Mouse (Mus musculus) embryo, embryonic 11 days (tissue): ENCODE data around the gene Vinac1.
A peak's percentile ranks its signal among the peaks of the same experiment; 100 is the strongest.

Experiments
- DNase-seq: peaks from one replicate; pipeline ENCODE4 v3.0.0-alpha.2; 2015

The Vinac1 gene

DNA sequence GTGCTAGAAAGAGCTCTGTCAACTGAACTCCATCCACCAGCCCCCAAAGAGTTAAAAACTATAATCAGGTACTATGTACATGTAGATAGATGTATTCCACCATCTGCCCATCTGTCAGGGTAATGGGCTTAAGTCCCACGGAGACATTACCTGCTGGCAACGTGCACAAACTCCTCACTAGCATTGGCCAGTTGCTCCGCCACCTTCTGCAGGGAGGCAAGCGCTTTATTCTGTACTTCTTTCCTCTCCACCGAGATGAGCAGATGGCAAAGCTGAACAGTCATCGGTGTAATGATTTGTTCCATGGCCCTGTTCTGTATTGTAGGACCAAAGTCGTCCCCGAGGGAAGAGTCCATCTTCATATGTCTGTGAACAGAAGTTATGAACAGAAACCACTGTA lies at the start of gene Vinac1:
TSS of gene Vinac1 (minus strand) at position 362 of the 400 bp plus-strand sequence.
- DNase-seq: no peak

DNA sequence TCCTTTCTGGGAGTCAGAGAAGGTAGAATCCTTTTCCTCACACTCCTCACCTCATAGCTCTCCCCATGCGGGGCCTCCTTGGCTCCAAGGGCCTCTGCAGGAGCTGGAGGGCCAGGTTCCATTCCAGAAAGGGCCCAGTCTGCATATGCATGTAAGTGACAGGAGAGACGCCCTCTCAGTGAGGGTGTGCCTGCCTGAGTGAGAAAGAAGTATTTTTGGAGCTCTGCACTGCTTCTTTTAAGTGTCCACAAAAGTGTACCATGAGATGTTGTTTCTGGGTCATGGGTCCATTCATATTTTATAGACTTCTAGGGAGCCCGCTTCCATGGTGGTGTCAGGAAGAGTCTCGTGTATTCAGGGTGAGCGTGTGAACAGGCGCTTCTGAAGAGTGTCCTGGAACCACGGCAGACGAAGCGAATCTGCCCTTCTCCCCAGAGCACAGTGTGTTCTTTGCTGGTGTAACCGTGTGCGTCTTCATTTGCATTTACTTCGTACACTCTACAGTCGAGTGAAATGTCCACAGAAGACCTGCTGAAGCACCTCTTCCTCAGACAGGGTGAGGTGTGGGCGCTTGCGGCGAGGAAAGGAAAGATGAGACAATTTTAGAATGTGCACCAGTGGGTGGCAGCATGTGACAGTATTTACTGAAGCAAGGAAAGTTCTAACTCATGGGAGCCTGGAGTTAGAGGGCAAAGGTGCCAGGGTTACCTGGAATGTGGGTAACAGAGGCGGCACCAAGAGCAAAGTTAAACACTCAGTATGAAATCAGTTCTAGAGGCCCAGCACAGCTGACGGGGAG lies 46.2 kb upstream of the Vinac1 start:
- no peak for DNase-seq

DNA sequence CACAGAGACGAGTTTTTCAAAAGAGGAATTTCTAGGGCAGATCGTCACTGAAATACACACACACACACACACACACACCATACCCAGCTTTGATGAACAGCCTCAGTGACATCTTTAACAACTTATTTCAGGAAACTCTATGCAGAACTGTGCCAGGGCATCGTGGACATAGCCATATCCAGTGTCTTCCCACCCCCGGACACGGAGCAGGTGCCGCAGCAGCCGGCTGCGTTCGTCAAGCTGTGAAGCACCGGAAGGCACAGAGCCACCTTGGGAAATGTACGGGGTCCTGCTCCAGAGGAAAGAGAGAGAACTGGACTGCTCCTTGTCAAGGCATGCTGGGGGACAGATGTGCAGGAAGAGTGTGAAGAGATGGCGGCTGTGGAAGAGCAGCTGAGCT lies 44.8 kb upstream of the Vinac1 start:
- DNase-seq: no peak

DNA sequence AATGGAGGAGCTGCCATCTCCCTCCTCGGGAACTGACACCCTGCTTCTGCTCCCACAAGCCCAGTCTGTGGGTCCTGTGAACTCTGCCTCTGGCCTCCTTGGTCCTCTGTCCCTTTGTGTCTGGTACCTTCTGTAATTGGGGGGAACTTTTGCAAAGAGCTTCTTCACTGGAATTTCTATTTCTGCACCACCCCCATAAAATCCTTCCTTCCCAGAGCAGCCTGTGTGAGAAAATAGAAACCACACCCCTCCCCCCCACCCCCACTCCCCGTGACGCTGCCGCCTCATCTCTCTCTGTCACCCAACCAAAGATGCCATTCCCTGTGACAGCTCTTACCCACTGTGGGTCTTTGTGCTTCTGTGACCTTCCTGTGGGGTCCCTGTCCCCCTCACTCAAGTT lies 42.4 kb upstream of the Vinac1 start:
- no peak for DNase-seq

- DNase-seq: no peak
Measured at GRCm38 (mm10) chr2:129087520-129087919, 39.5 kb upstream of the Vinac1 start.

DNA sequence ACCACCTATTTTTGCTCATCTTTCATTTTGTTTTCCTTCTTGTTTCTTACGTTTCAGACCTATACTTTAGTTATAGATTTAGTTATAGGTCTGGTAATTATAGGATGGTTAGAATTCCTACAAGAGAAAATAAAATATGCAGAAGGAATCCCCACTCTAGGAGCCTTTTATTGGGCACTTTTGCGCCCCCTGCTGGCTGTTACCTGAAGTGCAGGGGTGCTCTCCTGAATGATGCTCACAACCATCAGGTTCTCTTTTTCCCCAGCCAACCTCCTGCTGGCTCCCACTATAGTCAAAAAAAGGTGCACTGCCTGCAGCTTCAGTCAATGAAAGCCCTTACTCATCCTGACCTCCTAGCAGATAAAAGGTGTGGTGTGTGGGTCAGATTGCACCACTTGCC lies 37.0 kb upstream of the Vinac1 start:
- peak; percentile 59 for DNase-seq

GRCm38 (mm10) chr2:129083514-129083913 lies 35.5 kb upstream of the Vinac1 start:
- DNase-seq: no peak

DNA sequence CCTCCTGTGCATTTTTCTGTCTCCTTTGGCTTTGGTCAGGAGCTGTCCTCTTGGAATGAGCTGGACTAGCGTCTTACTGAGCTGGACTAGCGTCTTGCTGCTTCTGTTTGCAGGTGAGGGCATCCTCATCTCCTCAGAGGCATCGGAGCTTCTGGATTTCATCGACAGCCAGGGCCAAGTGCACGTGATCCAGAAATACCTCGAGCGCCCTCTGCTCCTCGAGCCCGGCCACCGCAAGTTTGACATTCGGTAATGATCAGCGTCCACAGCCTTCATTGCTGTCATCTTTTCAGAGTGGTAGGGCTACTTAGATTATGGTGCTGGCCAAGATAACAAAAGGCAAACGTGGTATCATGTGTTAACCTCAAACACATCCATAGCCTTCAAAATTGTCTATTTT lies 33.1 kb upstream of the Vinac1 start:
- DNase-seq: peak; percentile 17

DNA sequence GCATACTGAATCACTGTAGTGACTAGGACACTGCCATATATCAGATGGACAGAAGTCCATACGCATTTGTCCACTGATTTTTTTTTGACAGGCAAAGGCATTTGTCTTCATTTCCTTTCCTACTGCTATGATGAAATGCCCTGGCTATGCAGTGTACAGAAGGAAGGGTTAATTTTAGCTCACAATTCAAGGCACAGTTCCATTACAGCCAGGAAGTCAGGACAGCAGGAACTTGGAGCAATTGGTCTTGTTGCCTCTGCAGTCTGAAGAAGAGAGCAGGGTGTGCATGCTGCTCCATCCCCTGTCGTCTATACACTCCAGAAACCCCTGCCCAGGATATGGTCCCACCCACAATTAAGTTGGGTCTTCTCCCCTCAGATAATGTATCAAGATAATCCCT lies 31.2 kb upstream of the Vinac1 start:
- no peak for DNase-seq

DNA sequence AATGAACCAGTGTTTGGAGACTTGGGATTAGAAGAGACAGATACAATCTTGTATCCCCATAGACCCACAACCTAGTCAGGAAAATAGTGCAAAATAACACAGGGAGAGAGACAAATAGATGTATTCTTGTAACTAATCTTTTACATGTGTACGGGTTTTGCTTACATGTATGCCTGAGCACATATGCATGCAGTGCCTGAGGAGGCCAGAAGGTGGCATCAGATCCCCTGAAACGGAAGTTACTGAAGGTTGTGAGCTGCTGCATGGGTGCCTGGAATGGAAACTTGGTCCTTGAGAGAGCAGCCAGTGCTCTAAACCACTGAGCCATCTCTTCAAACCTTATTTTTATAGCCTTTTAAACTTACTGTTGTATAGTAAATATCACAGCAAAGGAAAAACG lies 30.3 kb upstream of the Vinac1 start:
- peak; percentile 23 for DNase-seq

GRCm38 (mm10) chr2:129070296-129070695 lies 22.3 kb upstream of the Vinac1 start:
- no peak for DNase-seq

GRCm38 (mm10) chr2:129066326-129066725 lies 18.4 kb upstream of the Vinac1 start:
- DNase-seq: peak; percentile 80

- peak; percentile 90 for DNase-seq
Measured at GRCm38 (mm10) chr2:129065437-129066282, 17.7 kb upstream of the Vinac1 start, which contains the start of gene Ttl. TSS of gene Ttl (plus strand) at chr2:129065942.

DNA sequence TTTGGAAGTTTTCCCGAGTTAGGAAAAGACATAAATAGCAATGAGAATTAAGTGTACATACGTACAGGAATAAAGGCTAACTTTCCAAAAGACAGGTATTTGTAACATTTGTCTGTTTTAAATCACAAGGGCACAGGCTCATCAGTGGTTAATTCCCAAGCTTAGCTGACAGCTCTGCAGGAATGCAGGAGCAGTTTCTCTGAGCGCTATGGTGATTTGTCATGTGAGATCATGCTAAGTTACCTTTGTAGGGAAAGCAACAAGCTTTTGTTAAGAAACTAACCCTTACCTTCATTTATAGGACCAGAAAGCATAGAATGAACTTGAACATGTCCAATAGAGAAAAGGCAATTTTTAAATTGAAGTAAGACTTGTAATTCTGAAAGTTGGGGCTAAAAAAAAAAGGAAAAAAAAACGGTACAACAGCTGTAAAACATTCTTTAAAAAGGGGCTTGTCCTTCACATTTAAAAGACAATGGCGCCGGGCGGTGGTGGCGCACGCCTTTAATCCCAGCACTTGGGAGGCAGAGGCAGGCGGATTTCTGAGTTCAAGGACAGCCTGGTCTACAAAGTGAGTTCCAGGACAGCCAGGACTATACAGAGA lies 13.6 kb upstream of the Vinac1 start:
- no peak for DNase-seq

DNA sequence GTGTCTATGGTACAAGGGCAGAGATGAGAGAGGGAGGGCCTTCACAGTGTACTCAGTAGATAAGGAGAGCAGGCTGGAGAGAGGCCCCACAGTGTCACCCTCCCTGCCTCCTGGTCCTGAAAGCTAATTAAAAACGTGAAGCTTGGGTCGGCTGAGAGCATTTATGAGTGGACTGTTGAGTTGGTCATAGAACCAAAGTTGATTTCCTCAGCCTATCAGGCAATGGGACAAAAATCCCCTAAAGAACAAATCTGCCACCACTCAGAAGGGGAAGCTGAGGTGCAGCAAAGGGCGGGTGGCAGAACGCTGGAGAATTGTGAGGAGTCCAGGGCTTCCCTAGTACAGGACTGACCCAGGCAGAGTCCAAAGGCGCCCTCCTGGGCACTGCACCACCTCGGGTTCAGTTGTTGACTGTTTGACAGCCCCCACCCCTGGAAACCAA lies 10.0 kb upstream of the Vinac1 start:
- no peak for DNase-seq

DNA sequence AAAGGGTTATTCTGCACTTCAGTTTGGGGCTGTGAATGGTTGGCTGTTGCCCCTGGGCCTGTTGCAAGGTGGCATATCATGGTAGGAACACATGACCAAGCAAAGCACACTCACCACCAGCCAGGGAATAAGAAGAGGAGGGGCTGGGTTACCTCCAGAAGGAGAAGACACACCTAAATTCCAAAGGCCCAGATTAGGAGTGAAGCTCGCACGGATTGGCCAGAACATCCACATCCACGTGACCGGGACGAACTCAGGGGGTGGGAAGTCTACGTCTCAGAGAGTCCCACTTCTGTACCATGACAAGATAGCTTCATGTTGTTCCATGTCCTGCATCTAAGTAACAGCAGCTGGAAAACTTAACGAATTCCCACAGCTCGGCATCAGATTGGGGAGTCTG lies 9.3 kb upstream of the Vinac1 start:
- DNase-seq: no peak

- DNase-seq: peak; percentile 29
Measured at GRCm38 (mm10) chr2:129056597-129056996, 8.6 kb upstream of the Vinac1 start.

DNA sequence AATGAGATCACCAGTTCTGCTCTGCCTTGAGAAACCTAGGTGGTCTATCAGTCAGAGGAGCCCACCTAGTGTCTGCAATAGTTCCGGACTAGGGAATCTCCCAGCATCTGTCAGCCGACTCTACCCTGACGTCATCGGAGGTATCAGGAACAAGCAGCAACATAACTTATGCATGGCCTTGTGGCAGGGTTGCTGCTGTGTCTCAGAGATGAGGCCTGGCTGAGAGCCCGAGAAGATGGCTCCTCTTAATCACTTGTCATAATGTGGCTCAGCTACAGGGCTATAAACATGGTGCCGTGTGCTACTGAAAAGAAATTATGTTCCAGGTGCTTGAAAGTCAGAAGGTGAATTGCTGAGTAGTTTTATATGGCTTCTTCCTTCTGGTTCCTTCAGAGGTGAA lies 7.8 kb upstream of the Vinac1 start:
- DNase-seq: no peak

GRCm38 (mm10) chr2:129052451-129052983 lies 4.5 kb upstream of the Vinac1 start:
- no peak for DNase-seq

DNA sequence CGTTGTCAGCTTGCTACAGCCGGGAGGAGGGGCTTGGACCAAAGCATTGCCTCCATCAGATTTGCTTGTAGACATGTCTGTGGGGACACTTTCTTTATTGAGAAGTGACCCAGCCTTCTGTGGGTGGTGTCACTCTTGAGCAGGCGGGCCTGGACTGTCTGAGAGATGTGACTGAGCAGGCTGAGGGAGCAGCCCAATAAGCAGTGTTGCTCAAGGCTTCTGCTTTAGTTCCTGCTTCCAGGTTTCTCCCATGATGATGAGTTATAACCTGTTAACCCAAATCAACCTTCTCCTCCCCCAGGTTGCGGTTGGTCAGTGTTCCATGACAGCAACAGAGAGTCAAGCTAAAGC lies 1.2 kb downstream of the Vinac1 start:
- no peak for DNase-seq

GRCm38 (mm10) chr2:129046172-129046845 lies 1.7 kb downstream of the Vinac1 start:
- no peak for DNase-seq

- peak; percentile 13 for DNase-seq
Measured at GRCm38 (mm10) chr2:129040567-129040966, 7.4 kb downstream of the Vinac1 start.
